8 mouse cellular contexts compared by ENCODE assay signal in genomic region chr7:45103652-45104180, GRCm38 (mm10). TPM values are rescaled to one million over a fixed set of nuclear protein-coding genes. Genes with fewer than 3 reads are reported as not detected.
A peak's percentile ranks its signal among the peaks of the same experiment; 100 is the strongest.
DNase-seq lines count a peak whose midpoint lies in the region; ATAC-seq and TF ChIP-seq lines count a peak whose summit lies in the region.

Fcgrt (minus strand) TSS chr7:45103851.

- 0 out of 2 replicates have a peak within 1 kb of the TSS, but pooled peaks have one; percentile 13 for H3K4me2 ChIP-seq in forebrain, postnatal 0 days (ENCODE audit: low read depth)
- peak within 1 kb of the TSS; percentile 69 for H3K4me2 ChIP-seq in lung, embryonic 16.5 days (ENCODE audit: low read depth, low read length)

- H3K9me3 ChIP-seq in forebrain, postnatal 0 days (ENCODE audit: low read length): no peaks in the 10 kb centered on the region
- H3K9me3 ChIP-seq in lung, embryonic 16.5 days (ENCODE audit: control insufficient read depth, low read length): no peaks in the 10 kb centered on the region

- TF ChIP-seq CTCF in C2C12 (IDR thresholded peaks at IDR 0.05; ENCODE audit: control insufficient read depth, insufficient read depth, insufficient read length): no peak
- no peak for TF ChIP-seq CTCF in forebrain, postnatal 0 days (IDR thresholded peaks at IDR 0.05; ENCODE audit: low read depth)

- WGBS in forebrain, postnatal 0 days: 74% methylated on average over 7 of the region's 7 CpGs
- WGBS in lung, embryonic 16.5 days: 14% methylated on average over 7 of the region's 7 CpGs

- H3K27ac ChIP-seq in forebrain, postnatal 0 days (ENCODE audit: low read depth, low read length): no peak within 1 kb of the TSS
- H3K27ac ChIP-seq in lung, embryonic 16.5 days (ENCODE audit: low read length): peak within 1 kb of the TSS; percentile 91

- H3K27me3 ChIP-seq in C2C12 (ENCODE audit: control insufficient read depth, insufficient read depth, insufficient read length): no peaks in the 10 kb centered on the region
- no peaks in the 10 kb centered on the region for H3K27me3 ChIP-seq in forebrain, postnatal 0 days (ENCODE audit: insufficient read depth, low read length)
- H3K27me3 ChIP-seq in lung, embryonic 16.5 days (ENCODE audit: control insufficient read depth, insufficient read depth, low read depth, low read length): no peaks in the 10 kb centered on the region

- DNase-seq in adrenal gland, postnatal 14 days: peak; percentile 95
- DNase-seq in forebrain, postnatal 0 days: no peak
- peak; percentile 76 for DNase-seq in layer of hippocampus, adult 9-11 months
- DNase-seq in ovary, postnatal 14 days (ENCODE audit: low spot score): peak; percentile 84
- no peak for DNase-seq in T-cell, adult 2 months (ENCODE audit: low spot score)

- H3K4me3 ChIP-seq in C2C12 (ENCODE audit: insufficient read depth, poor library complexity, severe bottlenecking): no peak within 1 kb of the TSS
- no peak within 1 kb of the TSS for H3K4me3 ChIP-seq in forebrain, postnatal 0 days (ENCODE audit: low read depth, low read length)
- H3K4me3 ChIP-seq in lung, embryonic 16.5 days (ENCODE audit: low read length): peak within 1 kb of the TSS; percentile 56

- H3K79me3 ChIP-seq in C2C12 (ENCODE audit: low read depth): no peaks in the 10 kb centered on the region

- H3K9ac ChIP-seq in forebrain, postnatal 0 days: no peak within 1 kb of the TSS
- peak within 1 kb of the TSS; percentile 74 for H3K9ac ChIP-seq in lung, embryonic 16.5 days (ENCODE audit: low read length)

- peak; percentile 65; the same call in 1 of the 2 replicates for ATAC-seq in forebrain, postnatal 0 days
- ATAC-seq in hematopoietic stem cell, adult 5-6 weeks (replicated peaks in 1 of 2; ENCODE audit: insufficient read depth in 1 of 2, low FRiP score in 2 of 2, low TSS enrichment in 1 of 2, low read depth in 1 of 2, poor library complexity in 2 of 2, severe bottlenecking in 2 of 2): peak; percentile 86 to 94
- ATAC-seq in lung, embryonic 16.5 days (ENCODE audit: low read depth): peak; percentile 98

- H3K4me1 ChIP-seq in forebrain, postnatal 0 days (ENCODE audit: insufficient read depth): no peaks in the 10 kb centered on the region
- peaks cover 22% of the 10 kb centered on the region for H3K4me1 ChIP-seq in lung, embryonic 16.5 days (replicated peaks; ENCODE audit: control insufficient read depth, insufficient read depth, low read length)

- H3ac ChIP-seq in C2C12 (ENCODE audit: control insufficient read depth, insufficient read length, low read depth): no peak within 1 kb of the TSS

- no peaks in the 10 kb centered on the region for H3K79me2 ChIP-seq in C2C12 (ENCODE audit: control insufficient read depth, insufficient read depth)

- no peaks in the 10 kb centered on the region for H3K36me3 ChIP-seq in C2C12 (ENCODE audit: control insufficient read depth, insufficient read depth)
- no peaks in the 10 kb centered on the region for H3K36me3 ChIP-seq in forebrain, postnatal 0 days (ENCODE audit: insufficient read depth)
- H3K36me3 ChIP-seq in lung, embryonic 16.5 days (ENCODE audit: control insufficient read depth, insufficient read depth, low read length): peaks cover 3% of the 10 kb centered on the region; the same call in 1 of the 2 replicates

TF ChIP-seq in C2C12, 6 proteins besides CTCF, POLR2A, EP300 and RAD21:
- no peak for TF ChIP-seq MAX (IDR thresholded peaks at IDR 0.05)
- no peak for TF ChIP-seq CEBPB (IDR thresholded peaks at IDR 0.05; ENCODE audit: low read depth)
- TF ChIP-seq MYOG (IDR thresholded peaks at IDR 0.05; ENCODE audit: control insufficient read depth, extremely low read depth, insufficient read length): no peak
- no peak for TF ChIP-seq USF1 (IDR thresholded peaks at IDR 0.05; ENCODE audit: low read depth)
- no peak for TF ChIP-seq MYOD1 (IDR thresholded peaks at IDR 0.05; ENCODE audit: control insufficient read depth, insufficient read length, low read depth)
- TF ChIP-seq FOSL1 (IDR thresholded peaks at IDR 0.05; ENCODE audit: insufficient read depth, low read length, poor library complexity, severe bottlenecking): no peak

RNA-seq across cellular contexts. Expression of gene Fcgrt, which starts in this region (rescaled TPM):
- 30.7 TPM for polyA plus RNA-seq in C2C12 (2012; fragmentation: generic; extraction: Trizol)
- total RNA-seq in adrenal gland, postnatal 14 days (2021): 138 and 152 TPM in 2 replicates
- 24.9 and 29.4 TPM in 2 replicates for total RNA-seq in forebrain, postnatal 0 days (2014; rRNA removed)
- polyA plus RNA-seq in forebrain, postnatal 0 days (2015; fragmentation: Nextera tagmentation; extraction: Ambion mirVana): 35.1 and 44.7 TPM in 2 replicates
- total RNA-seq in hematopoietic stem cell, adult 5-6 weeks (2017): 15.3 and 23.1 TPM in 2 replicates
- 93.7 and 97.1 TPM in 2 replicates for polyA plus RNA-seq in lung, embryonic 16.5 days (2015; fragmentation: Nextera tagmentation; extraction: Ambion mirVana)

Comparison
In these comparisons a context has a peak if more than half of its experiments do, and no peak if none do; other contexts are left out.
1. DNase-seq: peak in adrenal gland, postnatal 14 days (single experiment), layer of hippocampus, adult 9-11 months (single experiment) and ovary, postnatal 14 days (single experiment); none in forebrain, postnatal 0 days (single experiment) and T-cell, adult 2 months (single experiment).
2. Peak in every context shown above with its lines, with median percentiles within 50 percentile points of each other: ATAC-seq.